Mouse (Mus musculus) MEL (cell line): ENCODE measurements around the gene Ngrn. TPM values are rescaled to one million over a fixed set of nuclear protein-coding genes. Genes with fewer than 3 reads are reported as not detected.

Experiments
- DNase-seq: peaks from one replicate; pipeline ENCODE4 v3.0.0; 2011; ENCODE audit warnings: low read depth, low spot score
- H3K27ac ChIP-seq: 2 replicates; pipeline ENCODE4 v1.5.1; 2012; ENCODE audit warnings: low read depth, mild to moderate bottlenecking, control low read depth, low read length, moderate library complexity; ENCODE audit not compliant: control insufficient read depth
- H3K27me3 ChIP-seq, 2 experiments: fragments of 150-350 bp in 1 of 2; sonication (generic) in 1 of 2; 2 replicates each; pipeline ENCODE4 v1.6.1; 2012; ENCODE audit warnings: low read length in 2 of 2, mild to moderate bottlenecking in 2 of 2, improper control_type of control experiment in 1 of 2, moderate library complexity in 1 of 2; ENCODE audit not compliant: insufficient read depth in 2 of 2, control insufficient read depth in 1 of 2
- H3K36me3 ChIP-seq, 2 experiments: 2 replicates each; pipeline ENCODE4 v1.6.1; 2012 to 2014; ENCODE audit warnings: low read length in 2 of 2, improper control_type of control experiment in 1 of 2, inconsistent platforms in 1 of 2, mild to moderate bottlenecking in 1 of 2; ENCODE audit not compliant: insufficient read depth in 2 of 2, control insufficient read depth in 1 of 2
- H3K4me1 ChIP-seq, 2 experiments: fragments of 150-350 bp in 1 of 2; sonication (generic) in 1 of 2; 2 replicates each; pipeline ENCODE4 v1.6.1; 2012; ENCODE audit warnings: low read length in 2 of 2, improper control_type of control experiment in 1 of 2, mild to moderate bottlenecking in 1 of 2; ENCODE audit not compliant: insufficient read depth in 2 of 2, control insufficient read depth in 1 of 2
- H3K4me3 ChIP-seq, 2 experiments: fragments of 150-350 bp in 1 of 2; sonication (generic) in 1 of 2; 2 replicates each; pipeline ENCODE4 v1.5.1; 2012; ENCODE audit warnings: low read depth in 2 of 2, low read length in 2 of 2, mild to moderate bottlenecking in 2 of 2, moderate library complexity in 2 of 2, control low read depth in 1 of 2, improper control_type of control experiment in 1 of 2; ENCODE audit not compliant: control insufficient read depth in 1 of 2, insufficient read depth in 1 of 2
- H3K79me2 ChIP-seq: 2 replicates; pipeline ENCODE4 v1.6.1; 2012; ENCODE audit warnings: mild to moderate bottlenecking, low read length, moderate library complexity; ENCODE audit not compliant: control insufficient read depth, poor library complexity, insufficient read depth
- H3K9ac ChIP-seq: 2 replicates; pipeline ENCODE4 v1.6.1; 2012; ENCODE audit warnings: low read depth, mild to moderate bottlenecking, control low read depth, low read length, moderate library complexity; ENCODE audit not compliant: control insufficient read depth, poor library complexity, severe bottlenecking
- H3K9me3 ChIP-seq: fragments of 150-350 bp; sonication (generic); replicated peaks from 2 replicates; pipeline ENCODE4 v1.6.1; 2012; ENCODE audit warnings: mild to moderate bottlenecking, low read length, improper control_type of control experiment, moderate library complexity; ENCODE audit not compliant: insufficient read depth
- CTCF ChIP-seq, 3 experiments: IDR thresholded peaks in 2 of 3; conservative IDR thresholded peaks in 1 of 3; 2 replicates each; pipeline ENCODE4 v1.5.1; 2011 to 2012; ENCODE audit warnings: low read length in 3 of 3, low read depth in 2 of 3, mild to moderate bottlenecking in 2 of 3, improper control_type of control experiment in 1 of 3, inconsistent platforms in 1 of 3, mixed read lengths in 1 of 3, moderate library complexity in 1 of 3; ENCODE audit not compliant: control insufficient read depth in 1 of 3, insufficient read depth in 1 of 3, poor library complexity in 1 of 3, severe bottlenecking in 1 of 3
- E2F4 ChIP-seq: IDR thresholded peaks from 2 replicates; pipeline ENCODE4 v1.6.1; 2011; ENCODE audit warnings: low read depth, low read length, improper control_type of control experiment, borderline replicate concordance
- EP300 ChIP-seq, 2 experiments: IDR thresholded peaks; 2 replicates each; pipeline ENCODE4 v1.6.1; 2011; ENCODE audit warnings: improper control_type of control experiment in 2 of 2, low read length in 2 of 2, low read depth in 1 of 2, mild to moderate bottlenecking in 1 of 2
- GABPA ChIP-seq: IDR thresholded peaks from 2 replicates; pipeline ENCODE4 v1.6.1; 2012; ENCODE audit warnings: low read depth, mild to moderate bottlenecking, inconsistent platforms, low read length, improper control_type of control experiment, moderate library complexity
- GATA1 ChIP-seq: IDR thresholded peaks from 2 replicates; pipeline ENCODE4 v1.6.1; 2011; ENCODE audit warnings: low read depth, low read length, improper control_type of control experiment
- KAT2A ChIP-seq: conservative IDR thresholded peaks from 2 replicates; pipeline ENCODE4 v1.6.1; 2012; ENCODE audit warnings: low read depth, low read length, improper control_type of control experiment, inconsistent platforms
- MAFK ChIP-seq: IDR thresholded peaks from 2 replicates; pipeline ENCODE4 v1.6.1; 2011; ENCODE audit warnings: low read depth, mild to moderate bottlenecking, low read length, improper control_type of control experiment, borderline replicate concordance
- MAX ChIP-seq: IDR thresholded peaks from 2 replicates; pipeline ENCODE4 v1.6.1; 2011; ENCODE audit warnings: low read length, improper control_type of control experiment
- MAZ ChIP-seq: IDR thresholded peaks from 2 replicates; pipeline ENCODE4 v1.6.1; 2012; ENCODE audit warnings: low read depth, mild to moderate bottlenecking, inconsistent platforms, low read length, improper control_type of control experiment
- MXI1 ChIP-seq: IDR thresholded peaks from 2 replicates; pipeline ENCODE4 v1.6.1; 2011; ENCODE audit warnings: mild to moderate bottlenecking, low read depth, low read length, improper control_type of control experiment
- MYB ChIP-seq: IDR thresholded peaks from 2 replicates; pipeline ENCODE4 v1.6.1; 2011; ENCODE audit warnings: mild to moderate bottlenecking, low read depth, low read length, improper control_type of control experiment
- NELFE ChIP-seq: IDR thresholded peaks from 2 replicates; pipeline ENCODE4 v1.6.1; 2011; ENCODE audit warnings: low read depth, low read length, improper control_type of control experiment
- NRF1 ChIP-seq: IDR thresholded peaks from 2 replicates; pipeline ENCODE4 v1.6.1; 2014; ENCODE audit warnings: low read depth, mild to moderate bottlenecking, inconsistent platforms, low read length, improper control_type of control experiment, moderate library complexity; ENCODE audit not compliant: poor library complexity, insufficient read depth, severe bottlenecking
- POLR2AphosphoS2 ChIP-seq: IDR thresholded peaks from 2 replicates; pipeline ENCODE4 v1.6.1; 2011; ENCODE audit warnings: low read length, improper control_type of control experiment
- RAD21 ChIP-seq: IDR thresholded peaks from 2 replicates; pipeline ENCODE4 v1.6.1; 2011; ENCODE audit warnings: mild to moderate bottlenecking, low read depth, low read length, improper control_type of control experiment
- SMC3 ChIP-seq: IDR thresholded peaks from 2 replicates; pipeline ENCODE4 v1.6.1; 2011; ENCODE audit warnings: low read depth, low read length, improper control_type of control experiment
- TAL1 ChIP-seq: IDR thresholded peaks from 2 replicates; pipeline ENCODE4 v1.6.1; 2012; ENCODE audit warnings: mild to moderate bottlenecking, inconsistent platforms, low read length, moderate library complexity, mixed read lengths
- UBTF ChIP-seq: IDR thresholded peaks from 2 replicates; pipeline ENCODE4 v1.6.1; 2012; ENCODE audit warnings: low read depth, mild to moderate bottlenecking, inconsistent platforms, low read length, improper control_type of control experiment, moderate library complexity, borderline replicate concordance; ENCODE audit not compliant: insufficient read depth
- USF1 ChIP-seq: IDR thresholded peaks from 2 replicates; pipeline ENCODE4 v1.6.1; 2014; ENCODE audit warnings: low read depth, mild to moderate bottlenecking, inconsistent platforms, low read length, improper control_type of control experiment, moderate library complexity
- ZC3H11A ChIP-seq: IDR thresholded peaks from 2 replicates; pipeline ENCODE4 v1.6.1; 2012; ENCODE audit warnings: low read depth, mild to moderate bottlenecking, inconsistent platforms, low read length, improper control_type of control experiment
- ZMIZ1 ChIP-seq: IDR thresholded peaks from 2 replicates; pipeline ENCODE4 v1.6.1; 2012; ENCODE audit warnings: low read depth, mild to moderate bottlenecking, inconsistent platforms, low read length, improper control_type of control experiment, moderate library complexity
- ZNF384 ChIP-seq: IDR thresholded peaks from 2 replicates; pipeline ENCODE4 v1.6.1; 2012; ENCODE audit warnings: low read depth, mild to moderate bottlenecking, inconsistent platforms, low read length, improper control_type of control experiment
- polyA plus RNA-seq, 2 experiments: library from polyadenylated mRNA; stranded (reverse) in 1 of 2; unstranded in 1 of 2; fragments of >175 nt in 1 of 2; fragments of >200 nt in 1 of 2; gene quantifications; 2 replicates each; pipeline versions ENCODE4 v1.2.1 to v1.2.4; 2012; ENCODE audit warnings: low replicate concordance in 2 of 2, low read depth in 1 of 2; ENCODE audit not compliant: insufficient read length in 2 of 2, insufficient read depth in 1 of 2, missing spikeins in 1 of 2
- total RNA-seq: library from RNA; depleted of rRNA; stranded (reverse); fragments of 300-350 nt; gene quantifications from 2 replicates; pipeline ENCODE4 v1.2.3, GENCODE M21; 2012

The Ngrn gene
- total and polyA plus RNA-seq, 3 experiments = 37.2 to 48.0 TPM; not detected in 1

GRCm38 (mm10) chr7:80218666-80219065 is 42.3 kb upstream of the Ngrn start:
- no peak overlapping the region for H3K4me3 ChIP-seq
- no peaks in the 10 kb centered on the region for H3K27me3 ChIP-seq
- TF ChIP-seq KAT2A = no peak
- no peaks in the 10 kb centered on the region for H3K79me2 ChIP-seq
- no peaks in the 10 kb centered on the region for H3K9me3 ChIP-seq
- H3K9ac ChIP-seq = no peak overlapping the region
- peaks cover 0 to 10% of the 10 kb centered on the region in 2 experiments; a peak in 2 of 4 replicates for H3K36me3 ChIP-seq
- H3K27ac ChIP-seq = no peak overlapping the region
- no peak for DNase-seq
- no peaks in the 10 kb centered on the region for H3K4me1 ChIP-seq

DNA sequence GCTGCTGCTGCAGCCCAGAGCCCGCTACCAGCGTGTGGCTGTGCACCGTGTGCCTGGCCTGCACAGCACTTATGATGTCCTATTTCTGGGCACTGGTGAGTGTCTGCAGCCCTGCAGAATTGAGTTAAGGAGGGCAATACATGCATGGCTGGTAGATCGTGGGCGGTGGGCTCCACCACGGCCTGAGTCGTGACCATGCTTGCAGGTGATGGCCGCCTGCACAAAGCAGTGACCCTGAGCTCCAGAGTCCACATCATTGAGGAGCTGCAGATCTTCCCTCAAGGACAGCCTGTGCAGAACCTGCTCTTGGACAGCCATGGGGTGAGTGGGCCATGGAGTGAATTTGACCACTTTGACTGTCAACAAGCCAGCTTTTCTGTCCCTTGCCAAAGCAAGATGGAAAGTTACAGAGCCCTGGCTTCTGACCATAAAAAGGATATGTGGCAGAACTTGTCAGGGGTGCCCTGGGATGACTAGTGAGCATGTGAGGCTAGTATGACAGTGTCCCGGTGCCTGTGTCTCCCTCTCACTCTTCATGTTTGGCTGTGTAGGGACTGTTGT is 40.7 kb upstream of the Ngrn start:
- Histone ChIP-seq H3K9ac (no peak overlapping the region), H3K4me3 (no peak overlapping the region), H3K36me3 (peaks cover 0 to 10% of the 10 kb centered on the region in 2 experiments; a peak in 2 of 4 replicates), H3K4me1 (no peaks in the 10 kb centered on the region)
- no peak for DNase-seq
- no peak for TF ChIP-seq UBTF
- no peak for TF ChIP-seq CTCF (IDR thresholded peaks at IDR 0.05 in 2 of 3, conservative IDR thresholded peaks at IDR 0.05 in 1 of 3; ENCODE audit: control insufficient read depth in 1 of 3, insufficient read depth in 1 of 3, low read depth in 2 of 3, low read length in 3 of 3, poor library complexity in 1 of 3, severe bottlenecking in 1 of 3)
- no peak for TF ChIP-seq ZMIZ1
- no peak for TF ChIP-seq MAX
- no peak for TF ChIP-seq EP300 (IDR thresholded peaks at IDR 0.05; ENCODE audit: low read depth in 1 of 2, low read length in 2 of 2)
- no peak for TF ChIP-seq GATA1
- no peak for TF ChIP-seq GABPA
- TF ChIP-seq, all 39 proteins: peak for 0
- Histone ChIP-seq H3K27ac (no peak overlapping the region), H3K79me2 (no peaks in the 10 kb centered on the region), H3K9me3 (no peaks in the 10 kb centered on the region), H3K27me3 (no peaks in the 10 kb centered on the region)

DNA sequence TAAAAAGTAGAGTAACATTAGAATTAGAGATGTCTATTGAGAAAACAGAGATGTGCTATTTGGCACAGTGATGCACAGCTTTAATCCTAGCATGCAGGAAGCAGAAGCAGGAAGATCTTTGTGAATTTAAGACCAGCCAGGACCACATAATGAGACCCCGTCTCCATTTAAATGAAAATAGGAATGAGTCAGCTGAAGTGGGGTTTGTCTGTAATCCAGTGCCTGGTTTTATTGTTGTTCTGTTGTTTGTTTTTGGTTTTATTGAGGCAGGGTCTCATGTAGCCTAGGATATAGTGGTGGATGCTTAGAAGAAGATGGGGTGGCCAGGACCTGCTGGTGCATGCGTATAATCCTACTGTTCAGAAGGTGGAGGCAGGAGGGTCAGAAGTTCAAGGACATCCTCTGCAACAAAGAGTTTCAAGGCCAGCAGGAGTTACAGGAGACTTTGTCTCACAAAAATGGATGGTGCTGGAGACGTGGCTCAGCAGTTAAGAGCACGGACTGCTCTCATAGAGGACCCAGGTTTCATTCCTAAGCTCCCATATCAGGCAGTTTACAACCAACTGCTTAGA is 39.8 kb upstream of the Ngrn start:
- Histone ChIP-seq H3K9me3 (no peaks in the 10 kb centered on the region), H3K4me3 (no peak overlapping the region), H3K9ac (no peak overlapping the region), H3K27me3 (no peaks in the 10 kb centered on the region), H3K4me1 (no peaks in the 10 kb centered on the region), H3K36me3 (peaks cover 0 to 12% of the 10 kb centered on the region in 2 experiments; a peak in 2 of 4 replicates), H3K79me2 (no peaks in the 10 kb centered on the region), H3K27ac (no peak overlapping the region)
- DNase-seq = no peak
- no peak for TF ChIP-seq USF1
- TF ChIP-seq NRF1 = no peak
- no peak for TF ChIP-seq POLR2AphosphoS2
- TF ChIP-seq TAL1 = no peak
- no peak for TF ChIP-seq ZNF384
- TF ChIP-seq SMC3 = no peak
- no peak for TF ChIP-seq MAZ
- no peak for TF ChIP-seq ZMIZ1
- TF ChIP-seq MAFK = no peak
- no peak for TF ChIP-seq ZC3H11A
- no peak for TF ChIP-seq MYB
- TF ChIP-seq EP300 (IDR thresholded peaks at IDR 0.05; ENCODE audit: low read depth in 1 of 2, low read length in 2 of 2) = no peak
- TF ChIP-seq GATA1 = no peak
- TF ChIP-seq GABPA = no peak
- no peak for TF ChIP-seq CTCF (IDR thresholded peaks at IDR 0.05 in 2 of 3, conservative IDR thresholded peaks at IDR 0.05 in 1 of 3; ENCODE audit: control insufficient read depth in 1 of 3, insufficient read depth in 1 of 3, low read depth in 2 of 3, low read length in 3 of 3, poor library complexity in 1 of 3, severe bottlenecking in 1 of 3)
- TF ChIP-seq MXI1 = no peak
- no peak for TF ChIP-seq NELFE
- TF ChIP-seq RAD21 = no peak
- no peak for TF ChIP-seq E2F4
